Mouse (Mus musculus) kidney, postnatal 10 days (tissue): ENCODE results near the gene Myo10.

Experiments used
- DNase-seq: peaks from one replicate; pipeline ENCODE4 v3.0.0; 2021; ENCODE audit warnings: mixed read lengths

Myo10 gene

GRCm38 (mm10) chr15:25769524-25770255, 147.4 kb downstream of the Myo10 start:
- peak; percentile 34 for DNase-seq

GRCm38 (mm10) chr15:25771782-25772181, 149.5 kb downstream of the Myo10 start:
- no peak for DNase-seq

DNA sequence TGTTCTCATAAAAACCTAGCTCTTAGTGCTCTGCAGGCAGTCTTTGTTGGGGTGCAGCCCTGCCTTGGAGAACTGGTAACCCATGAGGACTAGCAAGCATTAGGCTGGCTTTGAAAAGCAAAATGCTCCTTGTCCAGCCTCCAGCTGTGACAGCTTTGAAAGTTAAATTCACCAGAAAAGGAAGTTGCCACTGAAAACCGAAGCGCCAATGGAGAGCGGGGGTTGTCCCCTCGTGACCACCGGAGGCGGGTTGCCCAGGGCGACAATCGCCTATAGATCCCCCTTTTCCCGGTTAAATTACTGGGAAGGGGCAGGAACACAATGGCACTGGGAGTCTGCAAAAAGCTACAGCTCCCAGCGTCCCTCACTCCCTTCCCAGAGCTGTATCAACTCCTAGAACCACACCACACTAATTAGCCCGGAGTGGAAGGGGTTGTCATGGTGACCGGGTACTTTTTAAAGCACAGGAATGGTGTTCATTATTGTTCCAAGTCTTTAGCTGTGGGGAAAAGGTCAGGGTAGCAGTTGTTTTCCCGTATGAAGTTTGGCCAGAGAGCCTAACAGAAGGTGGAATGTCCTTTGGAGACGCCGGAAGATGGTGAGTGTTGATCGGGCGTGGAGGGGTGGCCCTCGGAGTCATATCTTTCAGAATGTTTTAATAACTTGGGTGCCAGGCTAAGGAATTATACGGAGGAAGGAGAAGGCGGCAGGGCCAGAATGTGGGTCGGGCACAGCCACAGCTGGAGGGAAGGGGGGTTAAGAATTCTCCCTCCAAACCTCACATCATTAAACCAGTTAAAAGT, 151.6 kb downstream of the Myo10 start:
- DNase-seq: peak; percentile 69

DNA sequence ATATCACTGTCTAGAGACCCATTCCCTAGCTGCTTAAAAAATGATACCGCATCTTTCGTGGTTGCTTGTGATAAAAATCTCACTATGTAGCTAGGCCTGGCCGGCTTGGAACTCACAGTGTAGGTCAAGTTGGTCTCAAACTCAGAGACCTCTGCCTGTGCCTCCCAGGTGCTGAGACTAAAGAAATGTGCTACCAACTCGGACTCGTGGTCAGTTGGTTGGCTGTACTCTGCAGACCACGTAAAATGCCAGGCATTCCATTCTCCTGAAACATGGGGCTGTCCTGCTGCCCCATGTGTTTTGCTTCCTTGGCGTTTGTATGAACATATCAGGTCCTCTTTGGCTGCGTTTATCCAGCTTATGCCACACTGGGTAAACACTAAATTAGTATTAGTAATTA, 156.6 kb downstream of the Myo10 start:
- no peak for DNase-seq

DNA sequence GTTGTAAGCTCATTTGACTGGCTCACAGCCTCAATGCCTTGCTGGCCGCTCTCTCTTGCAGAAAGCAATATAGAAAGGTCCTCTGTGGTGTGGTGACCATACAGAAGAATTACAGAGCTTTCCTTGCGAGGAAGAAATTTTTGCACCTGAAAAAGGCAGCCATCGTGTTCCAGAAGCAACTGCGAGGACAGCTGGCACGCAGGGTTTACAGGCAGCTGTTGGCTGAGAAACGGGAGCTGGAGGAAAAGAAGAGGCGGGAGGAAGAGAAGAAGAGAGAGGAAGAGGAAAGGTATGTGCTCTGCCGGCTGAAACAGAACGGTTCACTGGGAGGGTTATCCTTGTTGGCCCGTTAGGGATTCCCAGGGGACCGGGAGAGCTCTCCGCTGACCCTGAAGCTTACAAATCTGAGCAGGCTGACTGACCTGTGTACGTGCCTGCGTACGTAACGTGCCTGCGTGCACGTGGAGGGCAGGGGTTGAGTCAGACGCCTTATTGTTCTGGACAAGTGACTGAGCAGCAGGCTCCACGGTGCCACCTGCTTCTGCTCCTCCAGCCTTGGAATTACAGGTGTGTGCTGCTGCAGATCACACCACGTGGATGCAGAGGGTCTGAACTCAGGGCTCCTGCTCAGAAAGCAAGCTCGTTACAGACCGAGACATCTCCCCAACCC, 157.3 kb downstream of the Myo10 start:
- no peak for DNase-seq

GRCm38 (mm10) chr15:25781053-25781452, 158.7 kb downstream of the Myo10 start:
- no peak for DNase-seq

DNA sequence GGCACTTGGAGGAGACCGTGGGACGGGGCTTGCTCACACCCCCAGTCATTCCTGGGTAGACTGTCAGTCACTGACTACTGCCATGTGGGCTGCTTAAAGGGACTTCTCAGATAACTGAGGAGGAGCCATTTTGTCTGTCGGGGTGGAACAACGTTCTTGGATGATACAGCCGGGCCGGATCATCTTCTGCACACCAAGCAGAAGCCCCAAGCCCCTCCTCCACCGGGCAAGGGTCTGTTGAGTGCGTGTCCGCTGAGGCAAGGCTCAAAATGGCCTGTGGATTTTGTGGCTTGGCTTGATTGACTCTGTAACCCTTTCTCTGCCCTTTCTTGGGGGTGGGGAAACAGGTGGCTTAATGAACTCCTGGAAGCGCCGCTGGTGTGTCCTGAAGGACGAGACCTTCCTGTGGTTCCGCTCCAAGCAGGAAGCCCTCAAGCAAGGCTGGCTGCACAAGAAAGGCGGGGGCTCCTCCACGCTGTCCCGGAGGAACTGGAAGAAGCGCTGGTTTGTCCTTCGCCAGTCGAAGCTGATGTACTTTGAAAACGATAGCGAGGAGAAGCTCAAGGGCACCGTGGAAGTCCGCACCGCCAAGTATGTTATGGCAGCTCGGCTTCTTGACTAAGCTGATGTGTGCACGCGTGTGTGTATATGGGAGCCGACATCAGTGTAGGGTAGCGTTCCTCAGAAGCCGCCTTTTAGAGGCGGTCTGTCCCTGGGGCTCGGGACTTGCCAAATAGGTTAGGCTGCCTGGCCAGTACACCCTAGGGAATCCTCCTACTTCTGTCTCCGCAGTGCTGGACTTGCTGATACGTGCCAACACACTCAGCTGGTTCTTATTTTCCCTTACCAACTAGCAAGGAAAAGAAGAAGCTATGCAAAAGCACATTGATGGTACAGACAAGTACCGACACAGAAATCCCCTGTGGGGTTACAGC, 163.4 kb downstream of the Myo10 start:
- no peak for DNase-seq

DNA sequence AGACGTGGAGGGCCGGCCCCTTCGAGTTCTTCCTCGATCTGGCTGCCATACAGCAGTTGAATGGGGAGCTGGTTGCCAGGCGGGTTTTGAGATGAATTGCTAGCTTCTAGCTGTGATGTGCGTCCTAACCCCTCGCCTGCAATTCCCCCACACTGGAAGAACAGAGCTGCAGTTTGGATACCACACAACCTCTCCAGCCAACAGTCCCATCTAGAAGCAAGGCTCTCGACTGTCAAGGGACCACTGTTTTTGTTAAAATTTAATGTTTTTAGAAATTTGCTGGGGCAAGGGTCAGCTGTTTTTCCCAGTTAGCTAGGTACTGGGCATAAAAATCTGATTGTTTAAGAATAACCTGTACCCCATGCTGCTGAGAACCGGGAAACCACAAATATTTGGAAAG, 165.1 kb downstream of the Myo10 start:
- no peak for DNase-seq

DNA sequence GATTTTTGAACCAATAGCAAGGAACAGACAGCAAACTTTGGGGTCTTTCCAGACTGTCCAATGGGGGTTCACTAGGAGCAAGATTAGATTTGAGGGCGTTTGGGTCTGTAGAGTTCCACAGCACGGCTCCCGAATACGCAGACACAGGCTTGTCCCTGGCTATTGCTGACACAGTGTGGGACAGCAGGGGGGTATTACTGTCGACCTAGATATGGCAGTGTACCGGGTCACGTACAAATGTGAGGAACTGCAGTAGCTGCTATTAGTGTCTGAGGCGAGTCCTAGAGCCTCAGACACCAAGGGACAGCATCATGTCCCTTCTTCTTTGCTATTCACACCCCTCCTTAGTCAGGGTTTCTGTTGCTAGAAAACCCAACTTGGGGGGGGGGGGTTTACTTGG, 165.6 kb downstream of the Myo10 start:
- no peak for DNase-seq

GRCm38 (mm10) chr15:25788565-25788964, 166.2 kb downstream of the Myo10 start:
- no peak for DNase-seq

DNA sequence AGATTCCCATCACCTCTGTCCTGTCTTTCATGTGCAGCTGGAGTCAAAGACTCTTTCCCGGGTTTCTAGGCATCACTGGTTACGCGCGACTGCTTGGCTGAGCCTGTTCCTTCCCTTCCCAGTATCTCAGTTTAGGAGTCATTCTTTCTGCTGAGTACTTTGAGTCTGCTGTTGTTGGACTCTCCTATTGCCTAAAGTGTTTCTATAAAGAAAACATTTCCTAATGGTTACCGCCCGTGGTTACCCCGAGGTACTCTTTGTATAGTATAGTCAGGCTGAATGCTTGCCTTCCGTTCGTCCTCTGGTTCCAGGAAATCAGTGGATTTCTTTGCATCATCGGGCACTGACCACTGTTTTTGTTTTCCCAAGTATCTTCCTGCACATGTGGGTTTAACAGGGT, 166.9 kb downstream of the Myo10 start:
- no peak for DNase-seq

- DNase-seq: peak; percentile 66
Observed at GRCm38 (mm10) chr15:25791660-25792353, 169.5 kb downstream of the Myo10 start.

- DNase-seq: no peak
Observed at GRCm38 (mm10) chr15:25794123-25794522, 171.8 kb downstream of the Myo10 start.

DNA sequence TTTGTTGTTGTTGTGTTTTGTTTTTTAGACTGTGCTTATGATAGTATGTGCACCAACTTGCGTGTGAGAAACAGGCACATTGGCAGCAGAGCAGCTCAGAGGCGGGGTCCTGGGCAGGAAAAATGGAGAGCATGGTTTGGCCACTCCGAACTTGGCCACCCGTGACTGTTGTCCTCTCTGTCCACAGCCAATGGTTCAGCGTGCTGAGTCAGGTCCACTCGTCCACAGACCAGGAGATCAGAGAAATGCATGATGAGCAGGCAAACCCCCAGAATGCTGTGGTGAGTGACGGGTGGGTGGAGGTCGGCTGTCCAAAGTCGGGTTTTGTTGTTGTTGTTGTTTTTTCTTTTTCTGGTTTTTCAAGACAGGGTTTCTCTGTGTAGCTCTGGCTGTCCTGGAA, 173.2 kb downstream of the Myo10 start:
- DNase-seq: no peak

GRCm38 (mm10) chr15:25796353-25796752, 174.0 kb downstream of the Myo10 start:
- DNase-seq: peak; percentile 63

- DNase-seq: no peak
Observed at GRCm38 (mm10) chr15:25797179-25797578, 174.9 kb downstream of the Myo10 start.

- DNase-seq: no peak
Observed at GRCm38 (mm10) chr15:25797888-25798287, 175.6 kb downstream of the Myo10 start.

- DNase-seq: no peak
Observed at GRCm38 (mm10) chr15:25801726-25802125, 179.4 kb downstream of the Myo10 start.

- DNase-seq: no peak
Observed at GRCm38 (mm10) chr15:25802194-25802593, 179.9 kb downstream of the Myo10 start.

GRCm38 (mm10) chr15:25803111-25803510, 180.8 kb downstream of the Myo10 start:
- no peak for DNase-seq

GRCm38 (mm10) chr15:25805336-25806110, 183.2 kb downstream of the Myo10 start:
- DNase-seq: peak; percentile 86
